7 mouse cellular contexts compared by ENCODE assay signal in the genomic region with DNA sequence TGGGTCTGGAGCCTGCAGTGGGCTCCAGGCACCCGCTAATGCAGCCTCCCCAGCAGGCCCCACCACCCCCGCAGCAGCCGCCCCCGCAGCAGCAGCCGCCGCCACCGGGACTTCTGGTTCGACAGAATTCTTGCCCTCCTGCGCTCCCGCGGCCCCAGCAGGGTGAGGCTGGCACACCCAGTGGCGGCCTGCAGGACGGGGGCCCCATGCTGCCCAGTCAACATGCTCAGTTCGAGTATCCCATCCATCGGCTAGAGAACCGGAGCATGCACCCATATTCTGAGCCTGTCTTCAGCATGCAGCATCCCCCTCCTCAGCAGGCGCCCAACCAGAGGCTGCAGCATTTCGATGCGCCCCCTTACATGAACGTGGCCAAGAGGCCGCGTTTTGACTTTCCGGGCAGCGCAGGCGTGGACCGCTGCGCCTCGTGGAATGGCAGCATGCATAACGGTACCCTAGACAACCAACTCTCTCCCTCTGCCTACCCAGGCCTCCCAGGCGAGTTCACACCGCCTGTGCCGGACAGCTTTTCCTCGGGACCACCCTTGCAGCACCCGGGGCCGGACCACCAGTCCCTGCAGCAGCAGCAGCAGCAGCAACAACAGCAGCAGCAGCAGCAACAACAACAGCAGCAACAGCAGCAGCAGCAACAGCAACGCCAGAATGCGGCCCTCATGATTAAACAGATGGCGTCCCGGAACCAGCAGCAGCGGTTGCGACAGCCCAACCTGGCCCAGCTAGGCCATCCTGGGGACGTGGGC. TPM values are rescaled to one million over a fixed set of nuclear protein-coding genes. Genes with fewer than 3 reads are reported as not detected.
DNase-seq lines count a peak whose midpoint lies in the region; ATAC-seq lines count a peak whose summit lies in the region.

No protein-coding gene starts in this region.

- peaks cover 29% of the 10 kb centered on the region for H3K4me1 ChIP-seq in forebrain, embryonic 16.5 days (replicated peaks; ENCODE audit: control insufficient read depth, insufficient read depth, low read length)
- H3K4me1 ChIP-seq in liver, embryonic 15.5 days (replicated peaks) = peaks cover 17% of the 10 kb centered on the region

- H3K4me3 ChIP-seq in forebrain, embryonic 16.5 days (replicated peaks; ENCODE audit: low read length) = peak overlapping the region; percentile 71
- peak overlapping the region; percentile 57 for H3K4me3 ChIP-seq in liver, embryonic 15.5 days (replicated peaks)

- no peak for ATAC-seq in forebrain, embryonic 16.5 days
- ATAC-seq in liver, embryonic 15.5 days (ENCODE audit: insufficient read depth) = no peak
- ATAC-seq in megakaryocyte, adult 5-6 weeks (ENCODE audit: poor library complexity, severe bottlenecking) = no peak

- H3K27ac ChIP-seq in forebrain, embryonic 16.5 days (ENCODE audit: low read length) = peak overlapping the region; percentile 98
- no peak overlapping the region for H3K27ac ChIP-seq in liver, embryonic 15.5 days (replicated peaks)

- no peaks in the 10 kb centered on the region for H3K27me3 ChIP-seq in forebrain, embryonic 16.5 days (replicated peaks; ENCODE audit: control insufficient read depth, insufficient read depth, low read length)
- peaks cover 82% of the 10 kb centered on the region for H3K27me3 ChIP-seq in liver, embryonic 15.5 days

- peaks cover 9% of the 10 kb centered on the region for H3K36me3 ChIP-seq in forebrain, embryonic 16.5 days (ENCODE audit: control insufficient read depth, insufficient read depth)
- H3K36me3 ChIP-seq in liver, embryonic 15.5 days (replicated peaks) = no peaks in the 10 kb centered on the region

- H3K4me2 ChIP-seq in forebrain, embryonic 16.5 days (ENCODE audit: low read length) = peak overlapping the region; percentile 68
- peak overlapping the region; percentile 66 for H3K4me2 ChIP-seq in liver, embryonic 15.5 days

- 2% methylated on average over 42 of the region's 42 CpGs for WGBS in forebrain, embryonic 16.5 days
- WGBS in liver, embryonic 15.5 days (ENCODE audit: insufficient replicate concordance) = 12% methylated on average over 42 of the region's 42 CpGs

- H3K9ac ChIP-seq in forebrain, embryonic 16.5 days (replicated peaks; ENCODE audit: low read depth, low read length) = peak overlapping the region; percentile 89
- no peak overlapping the region for H3K9ac ChIP-seq in liver, embryonic 15.5 days

- no peaks in the 10 kb centered on the region for H3K9me3 ChIP-seq in forebrain, embryonic 16.5 days (ENCODE audit: control insufficient read depth, low read length)
- no peaks in the 10 kb centered on the region for H3K9me3 ChIP-seq in liver, embryonic 15.5 days (replicated peaks)

- peak; percentile 47 for DNase-seq in thymus, postnatal 4 days
- DNase-seq in thymus, postnatal 36 days = no peak
- no peak for DNase-seq in B cell, adult 2 months
- no peak for DNase-seq in urinary bladder, postnatal 10 days (ENCODE audit: low spot score)

RNA-seq across cellular contexts. Expression of a gene that starts 2.1 kb away (rescaled TPM):
- 99.6 and 106 TPM in 2 replicates for polyA plus RNA-seq in forebrain, embryonic 16.5 days (2015; fragmentation: Nextera tagmentation; extraction: Ambion mirVana)
- 1.2 and 1.4 TPM in 2 replicates for polyA plus RNA-seq in liver, embryonic 15.5 days (2015; fragmentation: Nextera tagmentation; extraction: Ambion mirVana)
- total RNA-seq in megakaryocyte, adult 5-6 weeks (2015) = 0.27 TPM in 1 of 2 replicates, not detected in the other
- 0.12 and 0.15 TPM in 2 replicates for total RNA-seq in megakaryocyte, adult 5-6 weeks (2017)

Comparison
In these comparisons a context has a peak if more than half of its experiments do, and no peak if none do; other contexts are left out.
1. RNA of a gene that starts 2.1 kb away (polyA plus RNA-seq): 99.6 to 106 TPM in forebrain, embryonic 16.5 days; 1.2 to 1.4 TPM in liver, embryonic 15.5 days; every median in the first group is over 10 times any median in the second.